ENCODE assay signal across 13 mouse cellular contexts in genomic region chr17:85683111-85683983, GRCm38 (mm10). TPM values are rescaled to one million over a fixed set of nuclear protein-coding genes. Genes with fewer than 3 reads are reported as not detected.
DNase-seq lines count a peak whose midpoint lies in the region; ATAC-seq and TF ChIP-seq lines count a peak whose summit lies in the region.
"Had no signal": no experiment of that assay in that cellular context is flagged by ENCODE, and none has a peak within 500 bp of the region (broad histone marks: within the 10 kb centered on the region; RNA-seq: fewer than 3 reads in every experiment).

No protein-coding gene starts in this region.

- no peaks in the 10 kb centered on the region for H3K9me3 ChIP-seq in forebrain, embryonic 11.5 days (ENCODE audit: control insufficient read depth, low read length)
- H3K9me3 ChIP-seq in forebrain, embryonic 14.5 days (replicated peaks; ENCODE audit: control insufficient read depth, low read length): no peaks in the 10 kb centered on the region
- H3K9me3 ChIP-seq in kidney, postnatal 0 days (replicated peaks; ENCODE audit: low read length): no peaks in the 10 kb centered on the region
- H3K9me3 ChIP-seq in embryonic facial prominence, embryonic 11.5 days (replicated peaks; ENCODE audit: control insufficient read depth, low read length): no peaks in the 10 kb centered on the region
- H3K9me3 ChIP-seq in liver, embryonic 12.5 days (replicated peaks): no peaks in the 10 kb centered on the region
- H3K9me3 ChIP-seq: liver, embryonic 13.5 days had no signal

- H3K36me3 ChIP-seq in forebrain, embryonic 11.5 days (ENCODE audit: control insufficient read depth, insufficient read depth, low read length): no peaks in the 10 kb centered on the region
- H3K36me3 ChIP-seq in forebrain, embryonic 14.5 days (ENCODE audit: control insufficient read depth, insufficient read depth, low read length): no peaks in the 10 kb centered on the region
- no peaks in the 10 kb centered on the region for H3K36me3 ChIP-seq in kidney, postnatal 0 days (ENCODE audit: insufficient read depth, low read length)
- no peaks in the 10 kb centered on the region for H3K36me3 ChIP-seq in embryonic facial prominence, embryonic 11.5 days (replicated peaks; ENCODE audit: control insufficient read depth, insufficient read depth, low read depth, low read length)
- no peaks in the 10 kb centered on the region for H3K36me3 ChIP-seq in liver, embryonic 12.5 days
- H3K36me3 ChIP-seq: liver, embryonic 13.5 days had no signal

- WGBS in forebrain, embryonic 11.5 days: 2% methylated on average over 25 of the region's 25 CpGs
- 3% methylated on average over 25 of the region's 25 CpGs for WGBS in forebrain, embryonic 14.5 days
- WGBS in kidney, postnatal 0 days: 8% methylated on average over 25 of the region's 25 CpGs
- WGBS in embryonic facial prominence, embryonic 11.5 days: 5% methylated on average over 25 of the region's 25 CpGs
- WGBS in liver, embryonic 12.5 days (ENCODE audit: insufficient replicate concordance): 6% methylated on average over 25 of the region's 25 CpGs

- no peak overlapping the region for H3K27ac ChIP-seq in forebrain, embryonic 11.5 days (ENCODE audit: low read depth, low read length)
- no peak overlapping the region for H3K27ac ChIP-seq in forebrain, embryonic 14.5 days (ENCODE audit: low read depth, low read length)
- no peak overlapping the region for H3K27ac ChIP-seq in kidney, postnatal 0 days
- no peak overlapping the region for H3K27ac ChIP-seq in embryonic facial prominence, embryonic 11.5 days (replicated peaks; ENCODE audit: low read depth, low read length)
- no peak overlapping the region for H3K27ac ChIP-seq in liver, embryonic 12.5 days
- H3K27ac ChIP-seq: liver, embryonic 13.5 days had no signal

- DNase-seq in forebrain, embryonic 11.5 days (ENCODE audit: low spot score): no peak
- no peak for DNase-seq in forebrain, embryonic 14.5 days (ENCODE audit: low spot score)
- no peak for DNase-seq in kidney, postnatal 0 days (ENCODE audit: low spot score)
- DNase-seq in kidney, postnatal 14 days: no peak
- DNase-seq in embryonic facial prominence, embryonic 11.5 days (ENCODE audit: low spot score): peak; percentile 34
- no peak for DNase-seq in cerebellum, postnatal 4 days (ENCODE audit: low spot score in 2 of 2)
- no peak for DNase-seq in spleen, adult 12 weeks (ENCODE audit: low spot score)
- DNase-seq: adrenal gland, adult 2 months; layer of hippocampus, adult 9-11 months; liver, embryonic 13.5 days had no signal

- TF ChIP-seq CTCF in kidney, postnatal 0 days (IDR thresholded peaks at IDR 0.05; ENCODE audit: low read depth): no peak

- peaks cover 91% of the 10 kb centered on the region for H3K27me3 ChIP-seq in forebrain, embryonic 11.5 days (ENCODE audit: control insufficient read depth, insufficient read depth, low read length)
- peaks cover 89% of the 10 kb centered on the region for H3K27me3 ChIP-seq in forebrain, embryonic 14.5 days (replicated peaks; ENCODE audit: control insufficient read depth, insufficient read depth, low read length)
- peaks cover 78% of the 10 kb centered on the region for H3K27me3 ChIP-seq in kidney, postnatal 0 days (ENCODE audit: insufficient read depth, low read length)
- peaks cover 18% of the 10 kb centered on the region for H3K27me3 ChIP-seq in embryonic facial prominence, embryonic 11.5 days (ENCODE audit: control insufficient read depth, insufficient read depth, low read length)
- peaks cover 100% of the 10 kb centered on the region for H3K27me3 ChIP-seq in liver, embryonic 12.5 days (replicated peaks)

- ATAC-seq in forebrain, embryonic 11.5 days (replicated peaks; ENCODE audit: low FRiP score): no peak
- ATAC-seq in forebrain, embryonic 14.5 days: no peak
- ATAC-seq in kidney, postnatal 0 days (replicated peaks; ENCODE audit: low FRiP score, low read depth): no peak
- no peak for ATAC-seq in embryonic facial prominence, embryonic 11.5 days (replicated peaks; ENCODE audit: insufficient number of reproducible peaks, low FRiP score, low TSS enrichment, low read depth)
- no peak for ATAC-seq in liver, embryonic 12.5 days
- ATAC-seq: inflammation-experienced regulatory T-cells, adult 6 months had no signal

- peak overlapping the region; percentile 3; the same call in 1 of the 2 replicates for H3K4me3 ChIP-seq in forebrain, embryonic 11.5 days (ENCODE audit: low read depth, low read length)
- no peak overlapping the region for H3K4me3 ChIP-seq in forebrain, embryonic 14.5 days (ENCODE audit: low read depth, low read length)
- peak overlapping the region; percentile 11 for H3K4me3 ChIP-seq in kidney, postnatal 0 days (replicated peaks; ENCODE audit: low read depth, low read length)
- H3K4me3 ChIP-seq in embryonic facial prominence, embryonic 11.5 days (ENCODE audit: low read depth, low read length): peak overlapping the region; percentile 77
- H3K4me3 ChIP-seq in liver, embryonic 12.5 days: no peak overlapping the region
- H3K4me3 ChIP-seq: liver, embryonic 13.5 days had no signal

- peak overlapping the region; percentile 16; the same call in 1 of the 2 replicates for H3K4me2 ChIP-seq in forebrain, embryonic 11.5 days (ENCODE audit: low read depth, low read length, severe bottlenecking)
- no peak overlapping the region for H3K4me2 ChIP-seq in forebrain, embryonic 14.5 days (ENCODE audit: low read length)
- peak overlapping the region; percentile 44 for H3K4me2 ChIP-seq in kidney, postnatal 0 days (ENCODE audit: low read length)
- H3K4me2 ChIP-seq in embryonic facial prominence, embryonic 11.5 days (ENCODE audit: low read depth, low read length): peak overlapping the region; percentile 52
- H3K4me2 ChIP-seq in liver, embryonic 12.5 days: peak overlapping the region; percentile 18; the same call in 1 of the 2 replicates
- H3K4me2 ChIP-seq: liver, embryonic 13.5 days had no signal

- H3K4me1 ChIP-seq in forebrain, embryonic 11.5 days (replicated peaks; ENCODE audit: control insufficient read depth, insufficient read depth, low read length): peaks cover 11% of the 10 kb centered on the region; the same call in 1 of the 2 replicates
- peaks cover 7% of the 10 kb centered on the region; the same call in 1 of the 2 replicates for H3K4me1 ChIP-seq in forebrain, embryonic 14.5 days (ENCODE audit: control insufficient read depth, insufficient read depth, low read length)
- H3K4me1 ChIP-seq in kidney, postnatal 0 days (replicated peaks; ENCODE audit: insufficient read depth, low read length): peaks cover 12% of the 10 kb centered on the region; the same call in 1 of the 2 replicates
- H3K4me1 ChIP-seq in embryonic facial prominence, embryonic 11.5 days (ENCODE audit: control insufficient read depth, insufficient read depth, low read length): peaks cover 5% of the 10 kb centered on the region
- H3K4me1 ChIP-seq in liver, embryonic 12.5 days: 0 out of 2 replicates have a peak, but pooled peaks cover 2% of the 10 kb centered on the region

- H3K9ac ChIP-seq in forebrain, embryonic 11.5 days (ENCODE audit: low read length): no peak overlapping the region
- H3K9ac ChIP-seq in forebrain, embryonic 14.5 days (ENCODE audit: low read length): no peak overlapping the region
- no peak overlapping the region for H3K9ac ChIP-seq in kidney, postnatal 0 days (ENCODE audit: low read depth, low read length)
- H3K9ac ChIP-seq in embryonic facial prominence, embryonic 11.5 days (replicated peaks; ENCODE audit: low read length): peak overlapping the region; percentile 94
- no peak overlapping the region for H3K9ac ChIP-seq in liver, embryonic 12.5 days
- H3K9ac ChIP-seq: liver, embryonic 13.5 days had no signal

RNA-seq across cellular contexts. Expression of gene Six2, which starts 4.7 kb away (rescaled TPM):
- polyA plus RNA-seq in forebrain, embryonic 11.5 days (2014; fragmentation: Nextera tagmentation; extraction: Ambion mirVana): 12.5 and 12.6 TPM in 2 replicates
- polyA plus RNA-seq in forebrain, embryonic 14.5 days (2014; fragmentation: Nextera tagmentation; extraction: Ambion mirVana): 0.23 TPM in 2 replicates
- polyA plus RNA-seq in kidney, postnatal 0 days (2015; fragmentation: Nextera tagmentation; extraction: Ambion mirVana): 11.2 and 18.9 TPM in 2 replicates
- 42.5 and 55.0 TPM in 2 replicates for polyA plus RNA-seq in embryonic facial prominence, embryonic 11.5 days (2014; fragmentation: Nextera tagmentation; extraction: Ambion mirVana)
- 0.11 and 0.30 TPM in 2 replicates for polyA plus RNA-seq in liver, embryonic 12.5 days (2016; fragmentation: Nextera tagmentation; extraction: Ambion mirVana)
- polyA plus RNA-seq: gonadal fat pad, adult 2 months; inflammation-experienced regulatory T-cells, adult 6 months; liver, embryonic 13.5 days had no signal

Comparison
In these comparisons a context has a peak if more than half of its experiments do, and no peak if none do; other contexts are left out.
1. H3K4me3 ChIP-seq: peak in forebrain, embryonic 11.5 days (single experiment), kidney, postnatal 0 days (single experiment) and embryonic facial prominence, embryonic 11.5 days (single experiment); none in forebrain, embryonic 14.5 days (single experiment) and liver, embryonic 12.5 days (single experiment).